Mouse (Mus musculus) gonadal fat pad, adult 2 months (tissue): Measurements from ENCODE around the gene S100a8. TPM values are rescaled to one million over a fixed set of nuclear protein-coding genes. Genes with fewer than 3 reads are reported as not detected.

Source experiments
- DNase-seq: peaks from one replicate; pipeline ENCODE4 v3.0.0-alpha.2; 2012; ENCODE audit warnings: low read depth
- polyA plus RNA-seq: library from polyadenylated mRNA; depleted of rRNA; stranded (reverse); fragments of >200 nt; gene quantifications from 2 replicates; pipeline ENCODE4 v1.2.3, GENCODE M21; 2012; rRNA removed

S100a8 gene
- polyA plus RNA-seq, 1 experiment = 7.4 TPM

GRCm38 (mm10) chr3:90678656-90679055, 9.9 kb downstream of the S100a8 start:
- no peak for DNase-seq

- no peak for DNase-seq
Observed at GRCm38 (mm10) chr3:90683929-90684328, 15.2 kb downstream of the S100a8 start.

- no peak for DNase-seq
Observed at GRCm38 (mm10) chr3:90686835-90687234, 18.1 kb downstream of the S100a8 start.

- DNase-seq = no peak
Observed at GRCm38 (mm10) chr3:90693496-90693895, 24.7 kb downstream of the S100a8 start.

- no peak for DNase-seq
Observed at GRCm38 (mm10) chr3:90695613-90696012, 26.8 kb downstream of the S100a8 start, which contains the start of gene S100a9. TSS of gene S100a9 (minus strand) at chr3:90695721.

- DNase-seq = no peak
Observed at GRCm38 (mm10) chr3:90702244-90702643, 33.5 kb downstream of the S100a8 start.

- no peak for DNase-seq
Observed at GRCm38 (mm10) chr3:90708523-90709202, 39.9 kb downstream of the S100a8 start.

- DNase-seq = no peak
Observed at GRCm38 (mm10) chr3:90709591-90710460, 41.0 kb downstream of the S100a8 start.

Other genes starting within 250 kb of the S100a8 start
- 30.2 and 36.5 TPM in 2 replicates for gene Ints3, start 235.4 kb upstream of the S100a8 start, polyA plus RNA-seq
- gene Npr1, start 203.1 kb upstream of the S100a8 start, polyA plus RNA-seq = 49.7 and 51.1 TPM in 2 replicates
- 30.6 and 34.0 TPM in 2 replicates for gene Ilf2, start 192.9 kb upstream of the S100a8 start, polyA plus RNA-seq
- 38.3 and 41.3 TPM in 2 replicates for gene Snapin, start 177.9 kb upstream of the S100a8 start, polyA plus RNA-seq
- 35.9 and 46.2 TPM in 2 replicates for gene Chtop, start 159.5 kb upstream of the S100a8 start, polyA plus RNA-seq
- gene S100a1, start 154.6 kb upstream of the S100a8 start, polyA plus RNA-seq = 184 and 230 TPM in 2 replicates
- gene S100a13, start 154.5 kb upstream of the S100a8 start, polyA plus RNA-seq = 73.7 and 97.9 TPM in 2 replicates
- gene S100a14, start 142.1 kb upstream of the S100a8 start, polyA plus RNA-seq = 2.5 and 7.2 TPM in 2 replicates
- gene S100a16, start 131.7 kb upstream of the S100a8 start, polyA plus RNA-seq = 161 and 192 TPM in 2 replicates
- 1.4 TPM in 2 replicates for gene S100a3, start 108.4 kb upstream of the S100a8 start, polyA plus RNA-seq
- not detected in 2 replicates for gene S100a2, start 78.7 kb upstream of the S100a8 start, polyA plus RNA-seq
- not detected in 2 replicates for gene Gm42674, start 67.1 kb upstream of the S100a8 start, polyA plus RNA-seq
- 27.8 and 69.1 TPM in 2 replicates for gene S100a4, start 65.2 kb upstream of the S100a8 start, polyA plus RNA-seq
- not detected in 2 replicates for gene S100a5, start 60.5 kb upstream of the S100a8 start, polyA plus RNA-seq
- 229 and 578 TPM in 2 replicates for gene S100a6, start 56.1 kb upstream of the S100a8 start, polyA plus RNA-seq
- 0.19 and 0.39 TPM in 2 replicates for gene S100a7a, start 15.0 kb upstream of the S100a8 start, polyA plus RNA-seq
- 1.2 and 1.3 TPM in 2 replicates for gene S100a9, start 26.7 kb downstream of the S100a8 start, polyA plus RNA-seq
- gene Pglyrp4, start 57.9 kb downstream of the S100a8 start, polyA plus RNA-seq = 0.76 and 0.77 TPM in 2 replicates
- gene Gm5849, start 108.9 kb downstream of the S100a8 start, polyA plus RNA-seq = not detected in 2 replicates